Mouse (Mus musculus) right cerebral cortex, postnatal 14 days (tissue): ENCODE data around the gene Fkbp6.

Experiments
- DNase-seq: peaks from one replicate; pipeline ENCODE4 v3.0.0; 2022

The Fkbp6 gene

GRCm38 (mm10) chr5:135271563-135272165 is 78.2 kb downstream of the Fkbp6 start:
- DNase-seq, result peak; percentile 37

- no peak for DNase-seq
Measured at GRCm38 (mm10) chr5:135270361-135270760, 79.5 kb downstream of the Fkbp6 start.

- no peak for DNase-seq
Measured at GRCm38 (mm10) chr5:135269451-135269850, 80.4 kb downstream of the Fkbp6 start.

GRCm38 (mm10) chr5:135264548-135264947 is 85.3 kb downstream of the Fkbp6 start:
- DNase-seq, result no peak

GRCm38 (mm10) chr5:135263866-135264503 is 85.9 kb downstream of the Fkbp6 start:
- DNase-seq, result peak; percentile 46

- DNase-seq, result no peak
Measured at GRCm38 (mm10) chr5:135258280-135259150, 91.3 kb downstream of the Fkbp6 start.

- DNase-seq, result no peak
Measured at GRCm38 (mm10) chr5:135257559-135257958, 92.3 kb downstream of the Fkbp6 start.

- no peak for DNase-seq
Measured at GRCm38 (mm10) chr5:135256166-135256565, 93.7 kb downstream of the Fkbp6 start.

GRCm38 (mm10) chr5:135253741-135254401 is 96.0 kb downstream of the Fkbp6 start:
- DNase-seq, result no peak

- peak; percentile 89 for DNase-seq
Measured at GRCm38 (mm10) chr5:135251079-135251454, 98.8 kb downstream of the Fkbp6 start, which contains the start of gene Fzd9. Fzd9 (minus strand) TSS chr5:135251230.

GRCm38 (mm10) chr5:135250186-135251078 is 99.4 kb downstream of the Fkbp6 start:
- peak; percentile 24 for DNase-seq

GRCm38 (mm10) chr5:135248956-135249676 is 100.7 kb downstream of the Fkbp6 start:
- DNase-seq, result no peak

GRCm38 (mm10) chr5:135247337-135247736 is 102.5 kb downstream of the Fkbp6 start:
- DNase-seq, result no peak

GRCm38 (mm10) chr5:135246531-135246930 is 103.3 kb downstream of the Fkbp6 start:
- DNase-seq, result no peak

GRCm38 (mm10) chr5:135243166-135243565 is 106.7 kb downstream of the Fkbp6 start:
- DNase-seq, result no peak

- no peak for DNase-seq
Measured at GRCm38 (mm10) chr5:135242608-135243007, 107.2 kb downstream of the Fkbp6 start.

GRCm38 (mm10) chr5:135242136-135242535 is 107.7 kb downstream of the Fkbp6 start:
- no peak for DNase-seq
